Mouse (Mus musculus): Measurements from ENCODE around the gene Ccdc152.

The Ccdc152 gene

GRCm38 (mm10) chr15:3303426-3303825, at the start of gene Ccdc152:
TSS of gene Ccdc152 (minus strand) at chr15:3303526.
- no peak for DNase-seq (ENCODE audit: low spot score)

- no peak for DNase-seq (ENCODE audit: low spot score)
Observed at GRCm38 (mm10) chr15:3349306-3350064, 46.2 kb upstream of the Ccdc152 start.

- DNase-seq (ENCODE audit: low spot score): no peak
Observed at GRCm38 (mm10) chr15:3346682-3347081, 43.4 kb upstream of the Ccdc152 start.

- DNase-seq (ENCODE audit: low spot score): no peak
Observed at GRCm38 (mm10) chr15:3344555-3344954, 41.2 kb upstream of the Ccdc152 start.

- no peak for DNase-seq (ENCODE audit: low spot score)
Observed at GRCm38 (mm10) chr15:3341806-3342582, 38.7 kb upstream of the Ccdc152 start.

GRCm38 (mm10) chr15:3339847-3340246, 36.5 kb upstream of the Ccdc152 start:
- no peak for DNase-seq (ENCODE audit: low spot score)

- no peak for DNase-seq (ENCODE audit: low spot score)
Observed at GRCm38 (mm10) chr15:3332517-3332916, 29.2 kb upstream of the Ccdc152 start.

- no peak for DNase-seq (ENCODE audit: low spot score)
Observed at GRCm38 (mm10) chr15:3331813-3332212, 28.5 kb upstream of the Ccdc152 start.

- no peak for DNase-seq (ENCODE audit: low spot score)
Observed at GRCm38 (mm10) chr15:3330291-3330690, 27.0 kb upstream of the Ccdc152 start.

GRCm38 (mm10) chr15:3323041-3323440, 19.7 kb upstream of the Ccdc152 start:
- DNase-seq (ENCODE audit: low spot score): no peak

GRCm38 (mm10) chr15:3319929-3320328, 16.6 kb upstream of the Ccdc152 start:
- DNase-seq (ENCODE audit: low spot score): no peak

GRCm38 (mm10) chr15:3316617-3317016, 13.3 kb upstream of the Ccdc152 start:
- no peak for DNase-seq (ENCODE audit: low spot score)

GRCm38 (mm10) chr15:3312937-3313336, 9.6 kb upstream of the Ccdc152 start:
- no peak for DNase-seq (ENCODE audit: low spot score)

- DNase-seq (ENCODE audit: low spot score): no peak
Observed at GRCm38 (mm10) chr15:3309856-3310255, 6.5 kb upstream of the Ccdc152 start.

GRCm38 (mm10) chr15:3300361-3301100, 2.8 kb downstream of the Ccdc152 start:
- DNase-seq (ENCODE audit: low spot score): no peak

- DNase-seq (ENCODE audit: low spot score): no peak
Observed at GRCm38 (mm10) chr15:3297615-3298014, 5.7 kb downstream of the Ccdc152 start.

GRCm38 (mm10) chr15:3295986-3296385, 7.3 kb downstream of the Ccdc152 start:
- DNase-seq (ENCODE audit: low spot score): no peak

- no peak for DNase-seq (ENCODE audit: low spot score)
Observed at GRCm38 (mm10) chr15:3293477-3293876, 9.8 kb downstream of the Ccdc152 start.

GRCm38 (mm10) chr15:3290435-3290834, 12.9 kb downstream of the Ccdc152 start:
- DNase-seq (ENCODE audit: low spot score): no peak

GRCm38 (mm10) chr15:3286032-3286431, 17.3 kb downstream of the Ccdc152 start:
- DNase-seq (ENCODE audit: low spot score): no peak

- no peak for DNase-seq (ENCODE audit: low spot score)
Observed at GRCm38 (mm10) chr15:3281737-3282136, 21.6 kb downstream of the Ccdc152 start.

- no peak for DNase-seq (ENCODE audit: low spot score)
Observed at GRCm38 (mm10) chr15:3281216-3281615, 22.1 kb downstream of the Ccdc152 start.

GRCm38 (mm10) chr15:3279242-3279641, 24.1 kb downstream of the Ccdc152 start:
- no peak for DNase-seq (ENCODE audit: low spot score)

Data from c-Kit-positive CD71-positive TER-119-positive erythroid progenitor cells, embryonic 14.5 days (primary cell).